8 mouse cellular contexts compared by ENCODE assay signal in genomic region chr10:110920368-110920950, GRCm38 (mm10). TPM values are rescaled to one million over a fixed set of nuclear protein-coding genes. Genes with fewer than 3 reads are reported as not detected.
A peak's percentile ranks its signal among the peaks of the same experiment; 100 is the strongest.
DNase-seq lines count a peak whose midpoint lies in the region; ATAC-seq lines count a peak whose summit lies in the region.

No protein-coding gene starts in this region.

- DNase-seq in kidney, adult 18-20 months: no peak
- DNase-seq in hindbrain, embryonic 14.5 days (ENCODE audit: low spot score): no peak
- DNase-seq in midbrain, embryonic 11.5 days (ENCODE audit: low spot score, missing footprints): peak; percentile 94
- DNase-seq in gastrocnemius, postnatal 36 days: no peak
- DNase-seq in adrenal gland, adult 18-20 months (ENCODE audit: low spot score in 2 of 2): no peak
- no peak for DNase-seq in natural killer cell, adult 2 months (ENCODE audit: low spot score in 2 of 2)

- intact Hi-C loops in gastrocnemius, postnatal 36 days (cut with DNase I): no loop called here

- peak overlapping the region; percentile 79 for H3K4me2 ChIP-seq in kidney, embryonic 14.5 days (replicated peaks; ENCODE audit: low read depth, low read length)
- H3K4me2 ChIP-seq in hindbrain, embryonic 14.5 days (replicated peaks): peak overlapping the region; percentile 94
- peak overlapping the region; percentile 91 for H3K4me2 ChIP-seq in midbrain, embryonic 11.5 days

- H3K27ac ChIP-seq in kidney, embryonic 14.5 days (ENCODE audit: low read depth, low read length): peak overlapping the region; percentile 97; the same call in 1 of the 2 replicates
- peak overlapping the region; percentile 74 for H3K27ac ChIP-seq in brown adipose tissue, adult 24 weeks (replicated peaks; ENCODE audit: low read depth, low read length)
- peak overlapping the region; percentile 76 for H3K27ac ChIP-seq in hindbrain, embryonic 14.5 days
- no peak overlapping the region; the same call in 1 of the 2 replicates for H3K27ac ChIP-seq in midbrain, embryonic 11.5 days (ENCODE audit: low read depth, low read length)

- no peaks in the 10 kb centered on the region for H3K27me3 ChIP-seq in kidney, embryonic 14.5 days (ENCODE audit: control insufficient read depth, insufficient read depth, low read length)
- no peaks in the 10 kb centered on the region for H3K27me3 ChIP-seq in hindbrain, embryonic 14.5 days (ENCODE audit: control insufficient read depth, insufficient read depth, low read length)
- no peaks in the 10 kb centered on the region for H3K27me3 ChIP-seq in midbrain, embryonic 11.5 days (ENCODE audit: control insufficient read depth, insufficient read depth, low read length)

- WGBS in kidney, embryonic 14.5 days: under 1% methylated on average over 15 of the region's 15 CpGs
- under 1% methylated on average over 15 of the region's 15 CpGs for WGBS in hindbrain, embryonic 14.5 days
- WGBS in midbrain, embryonic 11.5 days: 2% methylated on average over 15 of the region's 15 CpGs

- no peak; the same call in 1 of the 2 replicates for ATAC-seq in kidney, embryonic 14.5 days (ENCODE audit: low FRiP score, low TSS enrichment)
- peak; percentile 62 for ATAC-seq in hindbrain, embryonic 14.5 days (ENCODE audit: low FRiP score)
- peak; percentile 65; the same call in 1 of the 2 replicates for ATAC-seq in midbrain, embryonic 11.5 days (ENCODE audit: low FRiP score)

- 0 out of 2 replicates have a peak, but pooled peaks cover 3% of the 10 kb centered on the region for H3K4me1 ChIP-seq in kidney, embryonic 14.5 days (ENCODE audit: control insufficient read depth, insufficient read depth, low read length)
- H3K4me1 ChIP-seq in brown adipose tissue, adult 24 weeks (ENCODE audit: control insufficient read depth, insufficient read depth, insufficient read length, low read length): peaks cover 8% of the 10 kb centered on the region; the same call in 1 of the 2 replicates
- peaks cover 11% of the 10 kb centered on the region for H3K4me1 ChIP-seq in hindbrain, embryonic 14.5 days (replicated peaks; ENCODE audit: control insufficient read depth, insufficient read depth, low read length)
- H3K4me1 ChIP-seq in midbrain, embryonic 11.5 days (ENCODE audit: control insufficient read depth, insufficient read depth, low read length): peaks cover 11% of the 10 kb centered on the region

- H3K4me3 ChIP-seq in kidney, embryonic 14.5 days (ENCODE audit: low read length): peak overlapping the region; percentile 70
- H3K4me3 ChIP-seq in brown adipose tissue, adult 24 weeks (ENCODE audit: insufficient read depth, low read depth, low read length): peak overlapping the region; percentile 89
- H3K4me3 ChIP-seq in hindbrain, embryonic 14.5 days (replicated peaks; ENCODE audit: low read length): peak overlapping the region; percentile 73
- H3K4me3 ChIP-seq in midbrain, embryonic 11.5 days (ENCODE audit: low read depth, low read length): peak overlapping the region; percentile 66

- H3K36me3 ChIP-seq in kidney, embryonic 14.5 days (ENCODE audit: control insufficient read depth, insufficient read depth, low read length): no peaks in the 10 kb centered on the region
- no peaks in the 10 kb centered on the region for H3K36me3 ChIP-seq in hindbrain, embryonic 14.5 days (replicated peaks; ENCODE audit: control insufficient read depth, insufficient read depth)
- no peaks in the 10 kb centered on the region for H3K36me3 ChIP-seq in midbrain, embryonic 11.5 days (ENCODE audit: control insufficient read depth, insufficient read depth, low read length)

- peak overlapping the region; percentile 79 for H3K9ac ChIP-seq in kidney, embryonic 14.5 days (ENCODE audit: low read depth, low read length)
- H3K9ac ChIP-seq in hindbrain, embryonic 14.5 days: peak overlapping the region; percentile 91
- peak overlapping the region; percentile 72 for H3K9ac ChIP-seq in midbrain, embryonic 11.5 days (ENCODE audit: low read length)

- no peaks in the 10 kb centered on the region for H3K9me3 ChIP-seq in kidney, embryonic 14.5 days (ENCODE audit: control insufficient read depth, low read length)
- no peaks in the 10 kb centered on the region for H3K9me3 ChIP-seq in hindbrain, embryonic 14.5 days (ENCODE audit: control insufficient read depth, low read length)
- H3K9me3 ChIP-seq in midbrain, embryonic 11.5 days (ENCODE audit: control insufficient read depth, low read length): no peaks in the 10 kb centered on the region

RNA-seq across cellular contexts. Expression of gene Csrp2, which starts 0.9 kb away (rescaled TPM):
- 157 and 158 TPM in 2 replicates for polyA plus RNA-seq in kidney, embryonic 14.5 days (2014; fragmentation: Nextera tagmentation; extraction: Ambion mirVana)
- polyA plus RNA-seq in brown adipose tissue, adult 24 weeks (2012; ENCODE audit: insufficient read depth, insufficient read length, missing spikeins): 83.0 and 104 TPM in 2 replicates
- polyA plus RNA-seq in hindbrain, embryonic 14.5 days (2014; fragmentation: Nextera tagmentation; extraction: Ambion mirVana): 122 and 128 TPM in 2 replicates
- 165 and 166 TPM in 2 replicates for polyA plus RNA-seq in midbrain, embryonic 11.5 days (2014; fragmentation: Nextera tagmentation; extraction: Ambion mirVana)
- 1 to 10 TPM; 5.9 to 6.2 TPM for total RNA-seq in gastrocnemius, postnatal 36 days (2021)
- total RNA-seq in adrenal gland, adult 18-20 months (2021): 100 to 1,000 TPM; 140 to 186 TPM
